Mouse (Mus musculus) cerebellum, postnatal 36 days (tissue): ENCODE results near the gene Zfp575.
A peak's percentile ranks its signal among the peaks of the same experiment; 100 is the strongest.
"Not testable (repeated sequence)": the region's sequence is repeated elsewhere in the genome, so short reads cannot be mapped to it uniquely, and the experiment has no call there.

ENCODE experiments used
- DNase-seq, 2 experiments: peaks; one replicate each; pipeline ENCODE4 v3.0.0; 2021 to 2022; ENCODE audit warnings: mixed read lengths in 2 of 2

Zfp575 gene

GRCm38 (mm10) chr7:24587330-24588105, at the start of gene Zfp575, which contains the start of gene Ethe1:
Zfp575 (minus strand) TSS chr7:24587641.
Ethe1 (plus strand) TSS chr7:24587543.
- peak; percentile 27 to 63 for DNase-seq

GRCm38 (mm10) chr7:24637046-24637445, 49.6 kb upstream of the Zfp575 start:
- no peak for DNase-seq

GRCm38 (mm10) chr7:24636264-24636663, 48.8 kb upstream of the Zfp575 start, which contains the start of gene Lypd3:
Lypd3 (plus strand) TSS chr7:24636550.
- DNase-seq, result no peak

- no peak for DNase-seq
Measured at GRCm38 (mm10) chr7:24630116-24630880, 42.9 kb upstream of the Zfp575 start.

GRCm38 (mm10) chr7:24629672-24630071, 42.2 kb upstream of the Zfp575 start:
- no peak for DNase-seq

GRCm38 (mm10) chr7:24628685-24629610, 41.5 kb upstream of the Zfp575 start:
- peak in 1 of 2 experiments; percentile 52 for DNase-seq

GRCm38 (mm10) chr7:24622967-24623366, 35.5 kb upstream of the Zfp575 start:
- no peak for DNase-seq

GRCm38 (mm10) chr7:24621193-24621592, 33.8 kb upstream of the Zfp575 start:
- no peak for DNase-seq

GRCm38 (mm10) chr7:24619671-24620397, 32.4 kb upstream of the Zfp575 start:
- DNase-seq, result no peak

- DNase-seq, result not testable (repeated sequence)
Measured at GRCm38 (mm10) chr7:24618374-24618773, 30.9 kb upstream of the Zfp575 start.

GRCm38 (mm10) chr7:24617763-24618162, 30.3 kb upstream of the Zfp575 start:
- DNase-seq, result no peak

GRCm38 (mm10) chr7:24614816-24615215, 27.4 kb upstream of the Zfp575 start:
- no peak for DNase-seq

- no peak for DNase-seq
Measured at GRCm38 (mm10) chr7:24612308-24612910, 25.0 kb upstream of the Zfp575 start.

- no peak for DNase-seq
Measured at GRCm38 (mm10) chr7:24611709-24612108, 24.3 kb upstream of the Zfp575 start.

- DNase-seq, result no peak
Measured at GRCm38 (mm10) chr7:24610879-24611494, 23.5 kb upstream of the Zfp575 start.

- DNase-seq, result no peak
Measured at GRCm38 (mm10) chr7:24610144-24610878, 22.9 kb upstream of the Zfp575 start, which contains the start of gene Phldb3. Phldb3 (plus strand) TSS chr7:24610763.

GRCm38 (mm10) chr7:24608561-24608960, 21.1 kb upstream of the Zfp575 start:
- no peak for DNase-seq

- DNase-seq, result peak in 1 of 2 experiments; percentile 18
Measured at GRCm38 (mm10) chr7:24608017-24608416, 20.6 kb upstream of the Zfp575 start.

- no peak for DNase-seq
Measured at GRCm38 (mm10) chr7:24606046-24606445, 18.6 kb upstream of the Zfp575 start.

GRCm38 (mm10) chr7:24605561-24605960, 18.1 kb upstream of the Zfp575 start:
- DNase-seq, result no peak
